Mouse (Mus musculus): ENCODE data around the gene Slc25a30.
"Not testable (repeated sequence)": the region's sequence is repeated elsewhere in the genome, so short reads cannot be mapped to it uniquely, and the experiment has no call there.

The Slc25a30 gene

DNA sequence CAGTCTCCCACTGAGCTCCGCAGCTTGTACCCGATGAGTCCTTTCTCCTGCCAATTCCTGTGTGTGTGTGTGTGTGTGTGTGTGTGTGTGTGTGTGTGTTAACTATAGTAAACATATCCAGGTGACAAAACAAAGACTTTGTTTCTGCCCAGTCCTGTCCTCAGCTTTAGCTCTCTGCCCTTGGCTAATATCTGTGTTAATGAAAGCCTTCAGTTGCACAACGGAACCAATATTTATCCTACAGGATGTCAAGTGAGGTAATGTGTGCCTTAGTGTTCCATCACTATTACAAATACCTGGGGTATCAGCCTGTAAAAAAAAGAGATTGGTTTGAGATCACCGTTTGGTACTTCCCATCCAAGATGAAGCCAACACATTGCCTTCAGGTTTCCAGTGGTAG is 6.3 kb upstream of the Slc25a30 start:
- DNase-seq (ENCODE audit: low spot score), result no peak

DNA sequence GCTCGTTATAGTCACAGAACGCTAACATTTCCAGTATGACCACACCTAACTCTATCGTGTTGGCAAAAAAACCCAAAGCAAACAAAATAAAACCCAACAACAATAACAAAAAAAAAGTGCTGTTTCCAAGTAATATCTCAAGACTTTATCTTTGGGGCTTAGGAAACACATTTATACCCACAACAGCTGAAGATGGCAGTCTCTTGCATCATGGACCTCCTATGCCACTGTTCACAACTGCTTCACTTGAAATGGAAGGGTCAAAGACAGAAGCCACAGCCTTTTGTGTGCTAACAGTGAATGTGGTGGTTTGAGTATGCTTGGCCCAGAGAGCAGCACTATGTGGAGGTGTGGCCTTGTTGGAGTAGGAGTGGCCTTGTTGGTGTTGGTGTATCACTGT is 4.5 kb upstream of the Slc25a30 start:
- DNase-seq (ENCODE audit: low spot score), result no peak

DNA sequence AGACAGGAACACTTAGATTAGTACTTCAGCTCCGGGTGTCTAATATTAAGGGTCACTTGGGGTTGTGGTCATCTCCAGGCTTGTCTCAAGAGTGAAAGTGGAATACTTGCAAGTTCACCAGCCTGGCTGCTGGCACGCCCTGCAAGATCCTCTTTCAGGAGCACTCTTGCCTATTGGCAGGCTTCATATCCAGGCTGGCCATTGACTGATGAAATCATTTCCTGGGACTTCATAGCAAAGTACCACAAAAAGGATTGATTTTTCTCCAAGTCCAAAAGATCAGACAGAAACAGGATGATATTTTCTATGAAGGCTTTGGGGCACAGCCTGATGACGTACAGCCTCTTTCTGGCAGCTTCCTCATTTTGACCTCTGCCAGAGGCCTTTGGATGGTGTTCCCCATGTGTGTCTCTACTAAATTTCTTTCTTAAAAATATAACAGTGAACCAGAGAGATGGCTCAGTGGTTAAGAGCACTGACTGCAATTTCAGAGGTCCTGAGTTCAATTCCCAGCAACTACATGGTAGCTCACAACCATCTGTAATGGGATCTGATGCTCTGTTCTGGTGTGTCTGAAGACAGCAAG is 3.7 kb upstream of the Slc25a30 start:
- no peak for DNase-seq (ENCODE audit: low spot score)

DNA sequence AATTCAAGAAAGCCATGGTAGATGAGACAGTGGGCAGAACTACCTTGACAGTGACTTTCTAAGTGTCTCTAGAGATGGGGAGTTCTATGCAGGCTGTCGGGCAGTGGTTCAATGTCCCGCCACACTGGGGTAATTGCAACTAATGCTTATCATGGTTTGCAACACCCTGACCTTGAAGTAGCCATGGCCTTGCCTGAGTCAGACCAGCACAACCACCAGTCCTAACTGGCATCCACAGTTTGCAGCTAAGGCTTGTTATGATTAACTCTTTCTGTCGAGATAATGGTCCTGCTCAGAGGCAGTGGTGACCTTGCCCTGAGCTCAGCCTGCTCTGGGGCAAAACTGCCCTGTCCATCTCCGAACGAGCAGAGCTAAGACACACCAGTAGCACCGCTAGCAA is 2.5 kb upstream of the Slc25a30 start:
- DNase-seq (ENCODE audit: low spot score), result no peak

DNA sequence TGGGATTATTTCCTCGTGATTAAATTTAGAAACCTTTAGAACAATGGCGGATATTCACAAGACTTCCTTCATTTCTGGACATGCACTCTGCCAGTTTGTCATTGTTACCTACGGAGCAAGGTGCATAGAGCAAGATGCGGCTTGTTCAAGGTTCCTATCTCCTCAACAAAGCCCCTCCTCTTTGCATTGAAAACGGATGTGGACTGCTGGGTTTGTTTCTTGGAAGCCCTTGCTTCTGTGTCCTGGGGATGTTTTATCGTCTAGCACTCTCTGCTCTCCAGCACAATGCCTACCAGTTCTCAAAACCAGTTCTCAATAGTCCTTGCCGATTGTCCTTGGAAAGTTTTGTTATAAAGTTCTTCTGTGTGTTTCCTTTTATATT is 948 bp upstream of the Slc25a30 start:
- no peak for DNase-seq (ENCODE audit: low spot score)

DNA sequence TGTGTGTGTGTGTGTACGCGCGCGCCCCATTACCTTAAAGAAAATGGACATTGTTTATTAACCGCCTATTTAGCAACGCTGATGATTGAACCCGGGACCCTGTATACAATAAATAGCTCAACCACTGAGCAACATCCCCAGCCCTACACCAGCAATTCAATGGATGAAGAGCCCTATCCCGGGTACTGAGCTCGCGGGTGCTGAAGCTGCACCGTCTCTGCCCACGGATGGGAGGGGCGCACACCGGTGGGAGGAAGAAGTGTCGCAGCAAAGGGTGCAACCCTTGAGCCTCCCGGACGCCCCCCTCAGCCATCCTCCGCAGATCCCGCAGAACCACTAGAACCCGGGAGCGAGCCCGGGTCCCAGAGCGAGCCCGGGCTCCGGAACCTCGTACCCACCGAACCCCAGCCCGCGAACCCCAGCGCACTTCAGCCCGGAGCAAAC is 391 bp downstream of the Slc25a30 start:
- peak; percentile 70 for DNase-seq (ENCODE audit: low spot score)

DNA sequence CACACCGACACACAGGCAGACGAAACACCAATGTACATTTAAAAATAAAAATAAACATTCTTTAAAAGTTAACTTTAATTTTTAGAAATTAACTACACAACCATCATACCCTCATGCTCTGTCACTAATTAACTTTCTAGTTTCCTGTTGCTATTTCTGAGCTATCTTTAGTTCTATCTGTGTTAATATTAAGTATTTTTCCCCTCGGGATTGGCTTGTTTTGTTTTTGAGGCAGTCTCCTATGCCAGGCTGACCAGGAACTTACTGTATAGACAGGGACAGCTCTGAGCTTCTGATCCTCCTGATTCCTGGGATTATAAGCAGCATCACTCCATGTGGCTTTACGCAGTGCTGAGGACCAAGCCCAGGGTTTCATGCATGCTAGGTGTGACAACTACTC is 6.9 kb downstream of the Slc25a30 start:
- DNase-seq (ENCODE audit: low spot score), result no peak

DNA sequence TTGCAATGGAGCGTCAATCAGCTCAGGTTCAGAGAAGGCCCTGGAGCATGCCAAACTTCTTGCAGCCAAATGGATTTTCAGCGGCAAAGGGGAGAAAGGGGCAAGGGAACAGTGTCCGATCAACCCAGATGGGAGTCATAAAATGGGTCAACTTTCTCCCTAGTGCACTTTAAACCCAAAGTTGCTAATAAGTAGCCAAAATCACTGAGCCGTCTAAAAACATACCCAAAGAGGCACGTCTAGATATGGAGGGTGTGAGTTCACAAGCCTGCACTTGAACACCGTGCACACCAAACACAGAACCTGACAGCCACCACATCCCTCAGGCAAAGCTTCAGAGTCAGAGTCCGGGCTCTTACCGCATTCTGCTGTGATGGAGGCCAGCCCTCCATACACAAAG is 10.2 kb downstream of the Slc25a30 start:
- DNase-seq (ENCODE audit: low spot score), result no peak

DNA sequence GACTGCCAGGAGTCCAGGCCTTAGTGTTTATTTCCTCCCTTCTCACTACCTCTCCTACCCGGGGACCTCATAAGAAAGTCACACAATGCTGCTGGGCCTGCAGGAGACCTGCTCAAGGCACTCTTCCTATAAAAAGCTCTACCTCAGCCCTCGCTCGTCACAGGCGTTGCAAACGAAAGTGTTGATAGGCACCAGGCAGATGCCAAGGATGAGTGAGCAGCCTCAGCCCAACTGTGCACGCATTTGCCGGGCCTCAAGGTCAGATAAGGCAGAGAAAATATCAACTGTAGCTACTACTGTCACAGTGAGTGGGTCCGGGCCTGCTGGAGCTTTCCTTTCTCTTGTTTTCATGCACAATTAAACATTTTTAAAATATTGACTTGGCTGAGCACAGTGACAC is 13.4 kb downstream of the Slc25a30 start:
- DNase-seq (ENCODE audit: low spot score), result no peak

DNA sequence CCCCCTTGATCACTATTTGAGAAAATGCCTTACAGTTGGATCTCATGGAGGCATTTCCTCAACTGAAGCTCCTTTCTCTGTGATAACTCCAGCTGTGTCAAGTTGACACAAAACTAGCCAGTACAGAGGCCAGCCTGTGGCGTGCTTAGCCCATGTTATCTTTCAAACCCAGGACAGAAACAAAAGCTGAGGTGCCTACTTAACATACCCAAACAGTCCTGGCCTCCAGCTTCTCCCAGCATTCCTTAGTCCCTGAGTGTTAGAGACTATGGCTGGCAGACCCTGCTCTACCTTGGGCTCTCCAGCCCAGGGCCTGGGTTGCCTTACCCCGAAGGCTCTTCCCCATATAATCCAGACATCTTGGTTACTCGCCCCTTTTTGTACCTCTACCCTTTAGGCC is 14.4 kb downstream of the Slc25a30 start:
- DNase-seq (ENCODE audit: low spot score), result not testable (repeated sequence)

DNA sequence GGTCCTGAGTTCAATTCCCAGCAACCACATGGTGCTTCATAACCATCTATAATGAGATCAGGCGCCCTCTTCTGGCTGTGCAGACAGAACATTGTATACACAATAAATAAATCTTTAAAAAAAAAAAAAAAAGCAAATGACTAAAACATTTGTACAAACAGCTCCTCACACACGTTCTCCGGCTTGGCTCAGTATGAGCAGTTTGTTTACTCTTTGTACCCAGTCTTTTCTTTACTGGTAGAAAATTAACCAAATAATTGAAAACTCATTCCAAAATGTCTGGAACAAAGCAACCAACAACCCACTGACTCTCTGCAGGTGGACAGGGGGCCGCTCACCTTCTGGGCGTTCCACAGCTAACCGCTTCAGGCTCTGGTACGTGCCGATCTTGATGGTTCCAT is 15.7 kb downstream of the Slc25a30 start:
- DNase-seq (ENCODE audit: low spot score), result no peak

DNA sequence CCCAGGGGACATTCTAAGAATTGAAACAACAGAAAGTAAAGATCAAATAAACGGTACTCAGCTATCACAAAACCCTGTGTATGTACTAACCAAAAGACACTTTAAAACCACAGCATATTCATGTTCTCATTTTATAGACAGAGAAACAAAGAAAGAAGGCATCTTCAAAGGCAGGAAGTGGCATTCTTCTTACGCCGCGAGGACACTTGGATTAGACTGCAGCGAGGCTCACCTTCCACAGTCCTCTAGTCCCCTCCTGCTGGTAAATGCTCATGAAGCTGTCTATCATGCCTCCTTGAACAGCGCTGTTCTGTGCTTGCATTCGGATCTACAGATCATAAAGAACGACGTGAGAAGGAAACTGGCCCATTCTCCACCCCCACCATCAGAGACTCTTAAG is 17.5 kb downstream of the Slc25a30 start:
- no peak for DNase-seq (ENCODE audit: low spot score)

DNA sequence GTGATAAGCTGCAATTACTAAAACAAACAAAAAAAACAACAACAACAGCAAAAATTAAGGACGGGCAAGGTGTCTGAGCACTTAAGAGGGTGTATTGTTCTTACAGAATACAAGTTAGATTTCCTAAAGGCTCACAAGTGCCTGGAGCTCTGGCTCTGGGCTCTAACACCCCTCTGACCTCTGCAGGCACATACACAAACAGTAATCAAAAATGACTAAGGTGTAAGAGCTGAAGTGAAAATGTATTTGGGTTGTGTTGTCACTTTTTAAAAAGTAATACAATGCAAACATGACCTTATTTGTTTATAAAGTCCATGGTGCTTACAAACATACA is 18.6 kb downstream of the Slc25a30 start:
- DNase-seq (ENCODE audit: low spot score), result no peak

DNA sequence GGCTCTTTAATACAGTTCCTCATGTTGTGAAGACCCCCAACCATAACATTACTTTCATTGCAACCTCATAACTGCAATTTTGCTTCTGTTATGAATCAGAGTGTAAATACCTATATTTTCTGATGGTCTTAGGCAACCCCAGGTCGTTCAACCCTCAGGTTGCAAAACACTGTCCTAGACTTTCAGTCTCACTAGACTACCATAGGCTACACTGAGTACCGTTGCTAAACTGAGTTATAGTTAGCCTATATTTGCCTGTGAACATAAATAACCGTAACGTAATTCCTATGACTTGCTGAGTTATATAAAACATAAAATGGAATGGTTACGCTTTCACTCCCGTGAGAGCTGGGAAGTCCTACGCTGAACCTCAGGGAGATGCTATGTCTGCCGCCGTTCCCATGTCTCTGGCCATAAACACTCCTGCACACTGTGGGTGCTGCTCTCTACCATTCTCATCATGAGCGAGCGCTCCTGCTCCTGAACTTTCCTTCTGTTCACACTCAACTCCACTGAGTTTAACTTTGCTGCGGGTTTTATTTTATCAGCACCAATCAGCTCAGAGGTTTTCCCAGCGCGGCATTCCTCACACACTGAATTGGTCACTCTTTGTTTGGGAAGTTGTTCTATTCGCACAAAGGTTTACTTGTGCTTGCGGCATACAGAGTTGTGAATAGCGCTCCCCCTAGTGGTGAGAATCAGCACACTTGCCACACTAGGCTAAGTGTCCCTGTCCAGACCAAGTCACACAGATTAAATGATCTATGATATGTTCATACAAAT is 19.2 kb downstream of the Slc25a30 start:
- peak; percentile 70 for DNase-seq (ENCODE audit: low spot score)

DNA sequence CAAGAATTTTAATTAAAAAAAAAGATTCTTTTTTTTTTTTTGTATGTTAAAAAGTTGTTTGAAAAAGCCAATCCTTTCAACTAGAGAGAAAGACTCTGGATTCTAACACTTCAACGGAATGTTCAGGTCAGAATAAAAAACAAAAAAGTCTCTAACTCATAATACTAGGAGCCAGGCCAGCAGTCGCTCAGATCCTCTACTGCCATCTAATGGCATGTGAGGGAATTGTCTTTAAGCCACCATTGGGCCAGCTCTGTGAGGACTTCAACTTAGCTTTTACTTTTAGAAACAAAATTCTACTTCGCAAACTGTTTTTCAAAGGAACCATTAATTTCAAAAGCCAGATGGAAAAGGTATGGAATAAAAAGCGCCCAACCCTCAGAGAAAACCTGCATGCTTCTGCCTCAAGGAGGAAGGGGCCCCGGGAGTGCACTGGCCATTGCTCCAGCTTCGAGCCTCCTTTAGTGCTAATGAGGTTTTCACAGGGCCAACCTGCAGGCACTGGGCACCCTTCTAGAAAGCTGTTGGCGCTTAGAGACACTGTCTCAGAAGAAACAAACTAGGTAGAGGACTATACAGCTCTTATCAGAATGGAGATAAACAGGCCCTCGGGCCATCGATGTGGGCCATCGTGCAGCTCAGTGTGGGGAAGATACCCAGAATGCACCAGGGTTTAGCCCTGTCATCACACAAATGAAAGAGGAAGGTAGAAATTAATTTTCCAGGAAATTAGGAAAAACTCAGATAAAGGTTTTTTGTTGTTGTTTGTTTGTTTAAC is 25.6 kb downstream of the Slc25a30 start:
- DNase-seq (ENCODE audit: low spot score), result peak; percentile 77

DNA sequence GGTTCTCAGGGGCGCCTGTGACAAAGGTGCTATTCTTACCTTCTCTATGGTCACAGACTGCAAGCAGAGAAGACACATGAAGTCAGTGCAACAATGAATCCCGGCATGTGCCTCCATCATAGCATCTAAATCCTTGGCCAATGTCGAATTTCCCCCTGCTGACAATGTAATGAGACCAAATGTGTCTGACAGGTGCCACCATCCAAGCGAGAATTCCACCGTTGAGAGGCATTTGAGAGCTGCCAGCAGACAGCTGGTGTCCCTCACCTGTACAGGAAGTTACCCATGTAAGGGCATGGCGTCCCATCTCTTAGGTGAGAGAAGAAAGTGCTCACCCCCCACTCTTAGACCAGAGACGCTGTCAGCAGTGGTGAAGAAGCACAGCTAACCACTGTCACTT is 28.4 kb downstream of the Slc25a30 start:
- DNase-seq (ENCODE audit: low spot score), result no peak

DNA sequence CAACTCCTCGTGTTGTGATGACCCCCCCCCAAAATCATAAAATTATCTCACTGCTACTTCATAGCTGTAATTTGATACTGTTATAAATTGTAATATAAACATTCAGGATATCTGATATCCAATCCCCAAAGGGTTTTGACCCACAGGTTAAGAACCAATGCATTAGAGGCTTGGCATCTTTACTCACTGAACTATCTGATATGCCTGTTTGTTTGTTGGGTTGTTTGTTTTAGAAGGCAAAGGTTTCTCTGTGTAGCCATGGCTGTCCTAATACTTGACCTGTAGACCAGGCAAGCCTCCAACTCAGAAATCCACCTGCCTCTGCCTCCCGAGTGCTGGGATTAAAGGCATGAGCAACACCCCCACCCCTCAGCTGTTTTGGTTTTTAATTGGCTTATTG is 29.0 kb downstream of the Slc25a30 start:
- DNase-seq (ENCODE audit: low spot score), result no peak

DNA sequence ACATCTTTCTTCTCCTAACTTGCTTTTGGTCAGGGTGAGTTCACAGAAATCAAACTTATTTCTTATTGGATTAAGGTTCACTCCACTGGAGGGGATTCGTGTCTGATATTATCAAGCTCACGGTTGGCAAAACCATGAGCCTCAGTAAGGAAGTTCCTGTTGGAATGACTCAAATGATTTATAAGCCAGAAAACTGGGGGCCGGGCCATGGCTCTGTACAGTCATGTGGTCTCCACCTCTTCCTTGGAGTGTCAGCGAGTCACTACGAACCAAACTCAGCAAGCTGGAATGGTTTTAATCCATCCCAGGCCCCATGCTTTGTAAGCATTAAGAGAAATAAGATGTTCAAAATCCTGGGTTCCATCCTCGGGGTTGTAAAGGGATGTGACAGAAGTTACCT is 29.9 kb downstream of the Slc25a30 start:
- peak; percentile 16 for DNase-seq (ENCODE audit: low spot score)

DNA sequence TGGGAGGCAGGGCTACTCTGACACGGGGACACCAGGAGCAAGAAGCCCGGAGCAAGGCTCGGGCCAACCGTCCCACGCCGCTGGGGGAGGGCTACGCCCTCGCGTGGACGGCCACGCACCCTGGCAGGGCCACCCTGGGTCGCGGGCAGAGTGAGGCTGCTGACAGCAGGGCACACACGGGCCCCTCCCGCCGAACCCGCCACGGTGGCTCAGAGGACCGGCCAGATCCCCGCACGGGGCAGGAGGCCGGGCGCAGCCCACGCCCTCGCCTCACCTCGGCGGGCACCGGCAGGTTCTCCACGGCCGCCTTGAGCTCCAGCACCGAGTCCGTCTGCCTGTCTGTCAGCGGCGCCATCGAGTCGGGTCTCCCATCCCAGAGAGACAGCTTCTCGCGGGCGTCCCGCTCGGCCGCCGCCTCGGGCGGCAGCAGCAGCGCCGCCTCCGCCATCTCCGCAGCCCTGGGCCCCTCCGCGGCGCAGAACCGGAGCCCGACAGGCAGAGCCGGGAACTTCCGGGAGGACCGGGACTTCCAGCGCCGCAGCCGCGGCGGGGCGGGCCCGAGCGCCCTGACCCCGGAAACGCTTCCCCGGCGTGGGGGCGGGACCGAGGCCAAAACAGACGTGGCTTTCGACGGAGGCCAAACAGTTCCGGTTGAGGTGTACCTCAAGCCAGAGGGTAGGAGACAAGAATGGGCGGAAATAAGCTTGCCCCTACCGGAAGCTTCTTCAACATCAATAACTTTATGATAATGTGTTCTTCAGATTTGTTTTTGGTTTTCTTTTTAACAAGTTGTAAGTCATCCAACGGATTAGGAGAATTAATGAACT is 32.6 kb downstream of the Slc25a30 start, which contains the start of gene Cog3:
Cog3 (minus strand) TSS at position 527 of the 827 bp plus-strand sequence.
- DNase-seq (ENCODE audit: low spot score), result peak; percentile 93

DNA sequence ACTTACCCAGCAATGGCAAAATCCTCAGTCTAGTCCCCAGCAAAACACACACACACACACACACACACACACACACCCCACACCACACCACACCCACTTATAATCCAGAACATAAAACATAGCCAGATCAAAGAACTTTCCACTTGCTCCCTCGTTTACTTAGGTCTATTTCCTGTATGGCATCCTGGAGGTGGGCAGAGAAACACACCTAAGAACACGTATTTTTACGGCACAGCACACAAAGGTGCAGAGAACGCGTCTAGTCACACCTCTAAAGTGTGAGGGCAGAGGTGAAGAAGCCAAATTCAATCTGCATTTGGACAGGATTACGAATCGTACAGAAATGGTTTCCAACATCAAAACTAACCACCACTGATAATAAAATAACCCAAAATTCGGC is 33.6 kb downstream of the Slc25a30 start:
- no peak for DNase-seq (ENCODE audit: low spot score)

DNA sequence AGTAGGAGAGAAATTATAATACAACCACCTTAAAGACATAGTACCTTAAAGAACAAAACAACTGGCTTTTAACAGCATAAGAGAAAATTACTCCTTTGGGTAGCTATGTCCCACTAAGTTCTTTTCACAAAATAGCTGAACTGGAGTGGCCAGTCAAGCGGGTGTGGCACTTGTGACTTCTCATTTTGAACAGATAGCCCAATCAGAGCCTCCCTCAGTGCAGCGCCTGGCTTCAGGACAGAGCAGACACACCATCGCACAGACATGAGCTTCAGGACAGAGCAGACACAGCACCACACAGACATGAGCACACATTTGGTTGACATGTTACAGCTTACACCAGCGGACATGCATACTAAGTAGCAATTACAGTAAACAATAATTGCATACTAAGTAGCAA is 35.8 kb downstream of the Slc25a30 start:
- DNase-seq (ENCODE audit: low spot score), result no peak

DNA sequence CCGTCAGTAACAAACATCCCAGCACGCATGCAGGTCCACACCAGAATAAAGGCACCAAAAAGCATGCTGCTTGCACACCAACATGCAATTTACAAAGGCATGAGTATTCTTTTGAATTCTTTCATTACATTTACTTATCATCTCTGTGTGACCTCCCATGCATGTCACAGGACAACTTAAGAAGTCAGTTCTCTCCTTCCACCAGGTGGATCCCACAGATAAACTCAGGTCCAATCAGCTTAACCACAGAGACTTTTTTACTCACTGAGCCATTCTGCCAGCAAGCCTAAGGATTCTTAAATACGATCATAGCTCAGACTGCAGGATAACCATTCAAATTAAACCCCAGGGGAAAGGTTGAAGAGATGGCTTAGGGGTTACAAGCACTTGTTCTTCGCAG is 37.7 kb downstream of the Slc25a30 start:
- no peak for DNase-seq (ENCODE audit: low spot score)

All from MN1 (cell line).